Mouse (Mus musculus): ENCODE measurements around the gene Dennd2d.

- no peak for TF ChIP-seq GATA1 (IDR thresholded peaks at IDR 0.05; ENCODE audit: low read length)
- no peak for TF ChIP-seq TAL1 (IDR thresholded peaks at IDR 0.05; ENCODE audit: low read length)
These were observed 2.7 kb downstream of the Dennd2d start for GRCm38 (mm10) chr3:106484861-106485260.
